Mouse (Mus musculus) embryonic facial prominence, embryonic 12.5 days (tissue): Measurements from ENCODE around the gene Peak1. TPM values are rescaled to one million over a fixed set of nuclear protein-coding genes. Genes with fewer than 3 reads are reported as not detected.

Source experiments
- ATAC-seq: fragments of 200-750 bp; cut with Nextera tagmentation; 2 replicates; pipeline ENCODE4 v1.8.0; 2017; ENCODE audit not compliant: insufficient number of reproducible peaks, insufficient read depth, low FRiP score, low TSS enrichment
- H3K27ac ChIP-seq: fragments of 300-500 bp; sonication (generic); 2 replicates; pipeline ENCODE4 v1.5.1; 2016; ENCODE audit warnings: mild to moderate bottlenecking
- H3K27me3 ChIP-seq: fragments of 300-500 bp; sonication (generic); 2 replicates; pipeline ENCODE4 v1.6.1; 2016; ENCODE audit warnings: mild to moderate bottlenecking, moderate library complexity
- H3K36me3 ChIP-seq: fragments of 300-500 bp; sonication (generic); 2 replicates; pipeline ENCODE4 v1.6.1; 2016; ENCODE audit warnings: mild to moderate bottlenecking
- H3K4me1 ChIP-seq: fragments of 300-500 bp; sonication (generic); 2 replicates; pipeline ENCODE4 v1.6.1; 2016
- H3K4me2 ChIP-seq: fragments of 300-500 bp; sonication (generic); replicated peaks from 2 replicates; pipeline ENCODE4 v1.6.1; 2016; ENCODE audit warnings: mild to moderate bottlenecking, moderate library complexity
- H3K4me3 ChIP-seq: fragments of 300-500 bp; sonication (generic); 2 replicates; pipeline ENCODE4 v1.5.1; 2016; ENCODE audit warnings: mild to moderate bottlenecking
- H3K9ac ChIP-seq: fragments of 300-500 bp; sonication (generic); 2 replicates; pipeline ENCODE4 v1.6.1; 2016; ENCODE audit warnings: mild to moderate bottlenecking, moderate library complexity
- H3K9me3 ChIP-seq: fragments of 300-500 bp; sonication (generic); 2 replicates; pipeline ENCODE4 v1.6.1; 2016; ENCODE audit warnings: mild to moderate bottlenecking, moderate library complexity
- WGBS: fragments of 180-500 bp; shearing (Covaris S2); methylation state at CpG from one replicate; pipeline ENCODE4 v1.1.7; 2016; 5-methylcytosine and 5-hydroxymethylcytosine counted together
- polyA plus RNA-seq: library from polyadenylated mRNA; unstranded; fragments of >200 nt; fragmentation: Nextera tagmentation; extraction: Ambion mirVana; gene quantifications from 2 replicates; pipeline ENCODE4 v1.2.1, GENCODE M21; 2016

Gene Peak1
- polyA plus RNA-seq, 1 experiment from 2014 or later = 12.0 TPM

DNA sequence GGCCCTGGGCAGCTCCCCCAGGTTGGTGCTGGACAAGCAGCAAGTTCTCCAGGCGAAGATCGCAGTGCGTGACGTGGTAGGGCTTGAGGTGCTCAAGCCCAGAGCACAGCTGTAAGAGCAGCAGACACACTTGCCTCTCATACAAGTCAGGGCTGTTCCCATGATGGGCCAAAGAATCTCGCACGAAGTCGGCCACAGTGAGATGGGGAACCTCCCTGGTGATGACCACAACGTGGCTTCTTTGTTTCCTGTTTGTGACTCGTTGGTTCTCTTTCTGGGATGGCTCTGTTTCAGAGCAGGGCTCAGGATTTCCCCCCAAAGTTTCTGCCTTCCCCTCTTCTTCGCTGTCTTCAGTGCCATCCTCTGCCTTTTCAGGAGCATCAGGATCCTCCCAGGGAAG, 210.8 kb downstream of the Peak1 start:
- no peak overlapping the region for H3K4me3 ChIP-seq
- H3K4me2 ChIP-seq = no peak overlapping the region
- 91% methylated on average over 10 of the region's 10 CpGs for WGBS
- no peak overlapping the region for H3K27ac ChIP-seq
- H3K9me3 ChIP-seq = no peaks in the 10 kb centered on the region
- H3K27me3 ChIP-seq = no peaks in the 10 kb centered on the region
- no peak for ATAC-seq
- 0 out of 2 replicates have a peak, but pooled peaks cover 3% of the 10 kb centered on the region for H3K4me1 ChIP-seq
- 0 out of 2 replicates have a peak, but pooled peaks cover 12% of the 10 kb centered on the region for H3K36me3 ChIP-seq
- no peak overlapping the region for H3K9ac ChIP-seq

DNA sequence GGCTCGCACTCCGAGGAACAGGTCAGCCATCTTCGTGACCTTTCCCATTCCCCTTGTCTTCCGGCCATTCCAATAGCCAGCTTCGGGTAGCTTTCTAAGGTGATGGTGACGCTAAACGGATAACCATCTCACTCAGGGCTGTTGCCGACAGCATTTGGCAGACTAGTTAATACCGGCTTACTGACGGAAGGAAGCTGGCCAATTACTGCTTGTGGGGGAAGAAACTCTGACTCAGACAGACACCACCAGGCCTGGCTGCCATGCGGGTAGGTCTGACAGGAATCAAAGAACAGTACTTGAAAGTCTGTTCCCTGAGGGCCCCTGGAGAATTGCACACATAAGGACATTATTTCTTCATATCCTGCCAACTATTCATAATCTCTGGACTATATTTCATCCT, 212.5 kb downstream of the Peak1 start:
- Histone ChIP-seq H3K4me2 (no peak overlapping the region), H3K4me3 (no peak overlapping the region)
- 75% methylated on average over 11 of the region's 11 CpGs for WGBS

DNA sequence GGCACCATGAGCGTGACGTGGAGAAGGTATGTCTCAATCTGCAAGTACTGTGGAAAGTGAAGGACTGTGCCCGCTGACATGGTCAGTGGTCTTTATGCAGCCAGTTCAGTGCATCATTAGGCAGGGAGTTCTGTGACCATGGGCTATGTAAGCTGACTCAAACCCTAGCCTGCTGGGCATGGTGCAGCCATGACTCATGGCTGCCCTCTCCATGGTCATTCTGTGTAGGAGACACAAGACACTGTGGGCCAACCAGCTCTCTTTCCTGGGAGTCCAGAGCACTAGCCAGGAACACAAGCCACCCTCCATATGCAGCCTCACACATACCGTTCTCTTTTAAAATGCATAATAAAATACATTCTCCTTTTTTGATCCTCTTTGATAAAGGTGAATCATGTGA, 213.6 kb downstream of the Peak1 start:
- Histone ChIP-seq H3K36me3 (0 out of 2 replicates have a peak, but pooled peaks cover 12% of the 10 kb centered on the region), H3K27ac (no peak overlapping the region), H3K4me1 (peaks cover 14% of the 10 kb centered on the region), H3K9me3 (no peaks in the 10 kb centered on the region), H3K27me3 (no peaks in the 10 kb centered on the region), H3K4me3 (no peak overlapping the region), H3K4me2 (no peak overlapping the region), H3K9ac (no peak overlapping the region)
- WGBS = 92% methylated on average over 4 of the region's 4 CpGs
- ATAC-seq = no peak

More for the DNA sequence above, 212.5 kb downstream of the Peak1 start:
- Histone ChIP-seq H3K36me3 (0 out of 2 replicates have a peak, but pooled peaks cover 12% of the 10 kb centered on the region), H3K27ac (no peak overlapping the region), H3K9me3 (no peaks in the 10 kb centered on the region), H3K9ac (no peak overlapping the region), H3K27me3 (no peaks in the 10 kb centered on the region), H3K4me1 (peaks cover 14% of the 10 kb centered on the region)
- no peak for ATAC-seq

DNA sequence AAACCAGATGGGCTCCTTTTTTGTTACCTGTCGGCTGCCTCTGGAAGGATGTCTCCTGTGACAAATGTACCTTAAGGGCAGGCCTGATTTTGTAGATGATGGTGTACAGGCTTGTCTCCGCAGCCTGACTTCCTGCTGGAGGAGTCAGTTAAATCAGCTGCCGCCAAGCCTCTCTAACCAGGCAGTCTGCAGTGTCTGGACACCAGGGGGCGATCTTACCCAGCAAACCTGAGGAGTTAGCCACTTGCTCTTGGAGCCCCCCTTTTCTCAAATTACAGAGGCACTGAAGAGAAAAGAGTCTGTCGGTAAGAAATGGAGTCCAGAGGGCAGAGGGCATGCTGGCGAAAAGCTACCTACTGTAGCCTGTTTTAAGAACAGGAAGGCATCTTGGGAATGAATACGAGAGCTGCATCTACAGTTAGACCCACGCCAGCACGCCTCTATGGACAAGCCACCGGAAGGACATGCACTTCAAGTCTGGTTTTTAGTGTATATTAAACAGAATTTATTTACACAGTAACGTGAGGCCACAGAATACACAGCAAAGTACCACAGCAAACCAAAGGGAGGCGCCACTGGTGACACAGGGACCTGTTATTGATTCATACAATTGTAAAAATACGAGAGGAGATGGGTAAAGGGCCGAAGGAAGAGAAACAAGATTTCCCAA, 217.1 kb downstream of the Peak1 start:
- no peaks in the 10 kb centered on the region; the same call in 1 of the 2 replicates for H3K27me3 ChIP-seq
- H3K9ac ChIP-seq = no peak overlapping the region
- no peak for ATAC-seq
- H3K27ac ChIP-seq = no peak overlapping the region
- 0 out of 2 replicates have a peak, but pooled peaks cover 3% of the 10 kb centered on the region for H3K36me3 ChIP-seq
- 28% methylated on average over 14 of the region's 14 CpGs for WGBS
- H3K9me3 ChIP-seq = no peaks in the 10 kb centered on the region
- H3K4me3 ChIP-seq = no peak overlapping the region
- peak overlapping the region; percentile 28; the same call in 1 of the 2 replicates for H3K4me2 ChIP-seq
- H3K4me1 ChIP-seq = peaks cover 14% of the 10 kb centered on the region

DNA sequence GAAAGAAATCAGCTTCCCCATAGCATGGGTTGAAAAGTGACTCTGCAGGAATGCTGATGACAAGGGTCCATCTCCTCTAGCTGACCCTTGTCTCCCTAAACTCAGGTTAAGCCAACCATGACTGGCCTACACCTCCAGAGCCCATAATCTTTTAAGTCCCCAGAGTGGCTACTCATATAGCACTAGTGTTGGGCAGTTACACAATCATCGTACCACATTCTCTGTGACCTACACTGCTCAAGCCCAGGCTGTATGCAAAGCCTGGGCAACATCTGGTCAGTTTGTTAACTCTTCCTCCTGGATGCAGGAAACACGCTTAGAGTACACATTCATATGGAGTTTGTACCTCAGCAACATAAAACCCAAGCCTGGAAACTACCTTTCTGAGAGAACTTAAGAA, 217.7 kb downstream of the Peak1 start:
- Histone ChIP-seq H3K36me3 (no peaks in the 10 kb centered on the region), H3K4me1 (peaks cover 14% of the 10 kb centered on the region), H3K27ac (no peak overlapping the region), H3K9ac (no peak overlapping the region), H3K4me3 (no peak overlapping the region), H3K27me3 (no peaks in the 10 kb centered on the region; the same call in 1 of the 2 replicates), H3K9me3 (no peaks in the 10 kb centered on the region), H3K4me2 (no peak overlapping the region)
- 60% methylated on average over 2 of the region's 2 CpGs for WGBS
- ATAC-seq = no peak

DNA sequence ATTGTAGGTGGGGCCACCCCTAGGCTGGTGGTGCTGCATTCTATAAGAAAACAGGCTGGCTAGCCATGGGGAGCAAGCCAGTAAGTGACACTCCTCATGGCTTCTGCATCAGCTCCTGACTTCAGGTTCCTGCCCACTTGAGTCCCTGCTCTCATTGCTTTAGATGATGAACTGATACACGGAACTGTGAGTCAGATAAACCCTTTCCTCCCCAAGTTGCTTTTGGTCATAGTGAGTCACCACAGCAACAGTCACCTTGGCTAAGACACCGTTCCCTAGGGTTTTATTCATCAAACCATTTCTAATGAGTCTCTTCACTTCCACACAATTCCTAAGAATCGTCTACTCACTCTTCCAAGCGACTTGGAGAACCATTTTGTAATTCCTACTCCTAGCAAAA, 220.9 kb downstream of the Peak1 start:
- Histone ChIP-seq H3K27me3 (no peaks in the 10 kb centered on the region; the same call in 1 of the 2 replicates), H3K27ac (no peak overlapping the region), H3K4me3 (no peak overlapping the region), H3K4me2 (no peak overlapping the region), H3K9me3 (no peaks in the 10 kb centered on the region), H3K4me1 (peaks cover 21% of the 10 kb centered on the region), H3K9ac (no peak overlapping the region), H3K36me3 (no peaks in the 10 kb centered on the region)
- ATAC-seq = no peak
- WGBS = 84% methylated on average over 4 of the region's 4 CpGs

DNA sequence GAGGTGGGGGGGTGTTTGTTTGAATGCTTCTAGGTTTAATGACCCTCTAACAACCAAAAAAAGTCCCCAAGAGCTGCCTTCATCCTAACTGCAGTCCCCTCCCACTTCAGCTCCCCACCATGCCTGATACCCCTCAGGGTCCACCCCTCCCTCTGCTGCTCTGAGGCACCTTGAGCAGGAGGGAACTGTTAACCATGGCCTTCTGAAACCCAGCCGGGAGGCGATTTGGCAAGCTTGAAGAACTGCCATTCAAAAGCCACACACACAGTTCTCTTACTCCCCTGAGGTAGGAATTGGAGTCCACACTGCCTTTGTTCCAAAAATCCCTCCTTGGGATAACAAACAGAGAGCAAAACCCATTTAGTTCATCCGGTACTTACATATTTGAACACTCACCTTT, 222.7 kb downstream of the Peak1 start:
- WGBS = 39% methylated on average over 3 of the region's 3 CpGs
- H3K36me3 ChIP-seq = no peaks in the 10 kb centered on the region
- H3K4me3 ChIP-seq = no peak overlapping the region
- H3K27me3 ChIP-seq = no peaks in the 10 kb centered on the region; the same call in 1 of the 2 replicates
- H3K4me2 ChIP-seq = no peak overlapping the region
- no peaks in the 10 kb centered on the region for H3K9me3 ChIP-seq
- no peak overlapping the region for H3K9ac ChIP-seq
- ATAC-seq = no peak
- no peak overlapping the region for H3K27ac ChIP-seq
- H3K4me1 ChIP-seq = peaks cover 12% of the 10 kb centered on the region

DNA sequence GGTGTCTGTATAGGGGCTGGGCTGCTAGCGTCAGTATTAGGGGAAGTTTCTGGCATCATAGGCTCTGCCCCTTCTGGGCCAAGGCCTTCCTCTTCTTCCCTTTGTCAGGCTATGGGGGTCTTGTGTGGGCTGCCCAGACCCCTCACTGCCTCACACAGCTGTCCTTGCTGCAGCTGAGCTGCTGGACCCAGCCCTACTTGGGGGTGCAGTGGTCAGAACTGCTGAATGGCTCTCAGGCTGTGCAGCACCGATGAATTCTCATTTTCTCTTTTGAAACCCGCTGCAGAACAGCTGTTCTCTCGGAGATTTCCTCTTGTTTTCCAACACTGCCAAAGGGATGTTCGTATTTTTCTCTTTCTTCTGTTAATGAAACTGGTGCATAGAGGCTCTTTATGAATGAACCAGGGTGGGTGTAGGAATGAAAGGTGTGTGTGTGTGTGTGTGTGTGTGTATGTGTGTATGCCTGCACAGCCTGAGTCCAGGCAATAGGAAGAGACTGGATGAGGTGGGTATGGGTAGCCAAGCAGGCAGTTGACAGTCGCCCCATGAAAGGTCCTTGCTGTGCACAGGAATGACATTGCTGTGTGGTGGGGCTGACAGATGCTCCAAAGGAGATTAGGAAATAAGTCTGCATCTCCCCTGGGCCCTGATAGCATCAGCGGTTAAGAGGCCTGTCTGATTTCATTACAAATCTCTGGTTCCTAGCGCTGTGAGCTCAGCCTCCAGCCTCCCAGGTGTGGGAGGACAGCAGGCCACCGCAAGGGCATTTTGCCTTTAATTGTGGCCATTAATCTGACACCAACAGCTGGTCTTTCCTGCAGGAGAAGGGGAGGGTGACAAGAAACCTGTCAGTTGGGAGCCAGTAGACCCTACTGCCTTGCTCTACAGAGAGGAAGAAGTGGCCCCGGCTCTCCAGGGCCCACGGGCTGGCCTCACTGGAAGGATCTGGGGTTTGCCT, 226.1 kb downstream of the Peak1 start:
- H3K27me3 ChIP-seq = no peaks in the 10 kb centered on the region; the same call in 1 of the 2 replicates
- no peaks in the 10 kb centered on the region for H3K36me3 ChIP-seq
- 61% methylated on average over 11 of the region's 11 CpGs for WGBS
- H3K9me3 ChIP-seq = no peaks in the 10 kb centered on the region
- H3K4me1 ChIP-seq = peaks cover 12% of the 10 kb centered on the region
- no peak overlapping the region for H3K4me3 ChIP-seq
- H3K27ac ChIP-seq = no peak overlapping the region
- H3K9ac ChIP-seq = no peak overlapping the region
- ATAC-seq = no peak
- H3K4me2 ChIP-seq = no peak overlapping the region

DNA sequence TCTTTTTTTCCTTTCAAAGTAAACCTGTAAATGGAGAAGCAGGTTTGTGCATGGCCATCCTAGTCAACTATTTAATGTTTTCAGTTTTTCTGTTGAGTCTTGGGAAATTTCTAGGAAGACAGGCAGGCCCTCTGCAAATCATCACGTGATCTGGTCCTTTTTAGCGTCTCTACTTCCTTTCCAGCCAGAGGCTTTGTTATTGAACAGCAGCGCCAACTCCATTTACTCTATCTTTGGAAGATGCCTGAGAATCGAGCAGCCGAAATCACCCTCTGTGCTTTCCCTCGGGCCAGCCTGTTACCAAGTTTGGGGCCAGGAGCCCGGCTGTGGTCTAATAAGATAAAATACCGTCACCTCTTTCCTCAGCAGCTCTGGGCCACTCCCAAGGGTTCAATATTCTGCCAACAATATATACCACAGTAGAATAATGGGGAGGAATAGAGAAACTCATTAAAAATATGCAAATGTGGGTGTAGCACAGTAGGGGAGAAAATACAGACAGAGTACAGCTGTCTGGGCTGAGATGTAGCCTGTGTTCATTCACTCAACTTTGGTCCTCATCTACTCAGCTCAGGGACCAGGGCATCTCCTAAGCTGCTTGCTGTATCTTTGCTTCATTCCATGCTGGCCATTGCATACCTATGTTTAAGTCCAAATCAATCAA, 237.6 kb downstream of the Peak1 start:
- Histone ChIP-seq H3K27me3 (no peaks in the 10 kb centered on the region), H3K27ac (no peak overlapping the region), H3K4me3 (no peak overlapping the region), H3K4me1 (no peaks in the 10 kb centered on the region), H3K9me3 (no peaks in the 10 kb centered on the region), H3K36me3 (no peaks in the 10 kb centered on the region), H3K4me2 (no peak overlapping the region), H3K9ac (no peak overlapping the region)
- whole genome bisulfite sequencing = 41% methylated on average over 8 of the region's 8 CpGs
- no peak for ATAC-seq

DNA sequence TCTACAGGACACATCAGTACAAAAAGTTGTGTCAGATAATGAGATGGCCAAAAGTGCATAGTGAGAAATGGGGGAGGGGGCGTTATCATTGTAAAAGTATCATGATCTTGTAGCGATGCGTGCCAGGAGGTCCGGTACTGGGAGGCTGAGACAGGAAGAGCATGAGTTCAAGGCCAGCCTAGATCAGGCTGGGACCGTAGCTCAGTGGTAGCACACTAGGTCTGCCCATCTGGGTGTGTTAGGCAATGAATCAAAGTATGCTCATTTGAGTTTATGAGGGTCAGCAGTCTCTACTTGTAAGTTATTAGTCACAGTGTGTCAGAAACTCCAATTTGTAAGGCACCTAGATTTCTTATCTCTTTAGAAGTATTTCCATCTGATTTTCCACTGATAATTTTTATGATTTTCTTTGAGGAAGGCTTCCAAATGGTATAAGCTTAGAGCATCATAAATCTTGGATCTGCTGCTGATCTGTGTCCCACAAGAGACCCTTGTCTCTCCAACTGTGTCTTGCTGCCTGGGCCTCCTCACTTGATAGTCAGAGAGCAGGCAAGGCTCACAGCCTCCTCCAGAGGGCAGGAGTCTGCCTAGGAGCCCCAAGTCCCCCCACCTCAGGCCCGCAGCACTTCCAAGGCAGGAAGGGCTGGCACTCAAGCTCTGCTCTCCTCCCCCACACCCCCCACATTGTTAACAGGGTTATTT, 238.3 kb downstream of the Peak1 start:
- no peaks in the 10 kb centered on the region for H3K4me1 ChIP-seq
- H3K4me2 ChIP-seq = no peak overlapping the region
- WGBS = 77% methylated on average over 6 of the region's 6 CpGs
- H3K27me3 ChIP-seq = no peaks in the 10 kb centered on the region
- no peaks in the 10 kb centered on the region for H3K9me3 ChIP-seq
- H3K27ac ChIP-seq = no peak overlapping the region
- ATAC-seq = no peak
- H3K36me3 ChIP-seq = no peaks in the 10 kb centered on the region
- no peak overlapping the region for H3K9ac ChIP-seq
- H3K4me3 ChIP-seq = no peak overlapping the region

DNA sequence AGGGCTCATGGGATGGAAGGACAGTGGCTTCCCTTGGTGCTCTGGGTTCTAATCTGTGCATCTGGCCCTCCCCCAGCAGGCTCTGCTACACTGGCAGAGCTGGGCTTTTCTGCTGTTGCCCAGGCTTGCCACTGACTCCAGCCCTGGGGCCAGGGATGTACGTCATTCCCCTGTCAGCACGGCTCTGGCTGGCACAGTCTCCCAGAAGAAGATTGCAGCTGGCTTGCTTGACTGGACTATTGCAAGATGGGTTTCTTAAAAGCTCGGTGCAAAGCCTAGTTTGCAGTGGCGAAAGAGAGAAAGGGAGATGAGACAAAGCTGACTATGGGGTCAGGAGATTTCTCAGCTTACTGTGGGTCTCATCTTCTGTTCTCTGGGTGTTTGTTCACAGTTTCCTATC, 240.5 kb downstream of the Peak1 start:
- Histone ChIP-seq H3K27ac (no peak overlapping the region), H3K36me3 (no peaks in the 10 kb centered on the region), H3K27me3 (no peaks in the 10 kb centered on the region), H3K9me3 (no peaks in the 10 kb centered on the region), H3K4me2 (no peak overlapping the region), H3K4me3 (no peak overlapping the region), H3K9ac (no peak overlapping the region), H3K4me1 (no peaks in the 10 kb centered on the region)
- 72% methylated on average over 4 of the region's 4 CpGs for WGBS
- no peak for ATAC-seq
